Mouse (Mus musculus): ENCODE data around the gene Qrsl1.

Qrsl1 gene

DNA sequence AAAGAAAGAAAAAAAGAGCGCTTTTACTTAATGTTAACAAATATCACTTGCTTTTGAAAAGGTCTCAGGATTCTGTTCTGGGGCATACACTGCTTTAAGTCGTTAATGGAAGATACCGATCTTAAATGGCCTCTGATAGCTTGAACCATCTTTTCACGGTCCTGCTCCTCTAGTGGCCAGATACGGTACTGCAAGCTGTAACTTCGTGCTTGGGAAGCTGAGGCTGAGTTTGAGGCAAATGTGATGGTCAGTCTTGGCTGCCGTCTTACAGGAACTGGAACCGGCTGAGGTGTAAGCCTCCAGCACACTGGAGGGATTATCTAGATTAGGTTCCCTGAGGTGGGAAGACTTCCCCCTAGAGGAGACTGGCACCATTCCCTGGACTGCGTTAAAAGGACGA, 30.8 kb downstream of the Qrsl1 start:
- peak; percentile 64 for DNase-seq (ENCODE audit: low spot score)

DNA sequence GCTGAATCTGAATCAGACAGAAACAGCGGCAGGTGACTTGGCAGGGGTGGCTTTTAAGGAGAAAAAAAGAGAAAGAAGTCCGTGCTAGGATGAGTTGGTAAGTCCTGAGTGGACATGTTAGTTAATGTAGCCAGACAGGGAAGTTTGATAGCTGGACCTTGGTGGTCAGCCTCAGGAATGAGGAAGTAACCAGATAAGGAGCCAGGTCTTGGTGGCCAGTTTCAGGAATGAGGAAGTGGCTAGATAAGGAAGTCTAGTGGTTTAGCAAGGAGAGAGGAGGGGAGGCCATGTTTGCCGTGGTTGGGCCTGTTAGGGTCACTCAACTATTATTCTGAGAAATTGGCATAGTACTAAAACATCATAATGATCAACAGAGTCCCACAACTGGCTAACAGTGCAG, 45.2 kb downstream of the Qrsl1 start:
- no peak for DNase-seq (ENCODE audit: low spot score)

DNA sequence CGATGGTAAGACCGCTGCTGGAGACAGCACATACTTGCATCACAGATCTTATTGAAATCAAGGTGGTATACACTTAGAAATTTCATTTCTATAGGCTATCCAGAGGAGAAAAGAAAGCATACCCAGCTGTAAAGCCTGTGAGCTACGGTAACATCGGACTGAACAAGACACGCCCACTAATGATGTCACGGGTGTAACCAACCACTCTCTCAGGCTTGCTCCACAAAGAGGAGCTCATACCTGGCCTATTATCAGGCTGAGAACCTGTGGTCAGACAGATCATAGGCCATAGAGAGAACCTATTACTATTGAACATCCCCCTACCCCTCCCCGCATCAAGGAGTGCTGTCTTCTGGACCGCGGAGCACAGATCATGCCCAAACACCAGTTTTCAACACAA, 45.6 kb downstream of the Qrsl1 start:
- no peak for DNase-seq (ENCODE audit: low spot score)

DNA sequence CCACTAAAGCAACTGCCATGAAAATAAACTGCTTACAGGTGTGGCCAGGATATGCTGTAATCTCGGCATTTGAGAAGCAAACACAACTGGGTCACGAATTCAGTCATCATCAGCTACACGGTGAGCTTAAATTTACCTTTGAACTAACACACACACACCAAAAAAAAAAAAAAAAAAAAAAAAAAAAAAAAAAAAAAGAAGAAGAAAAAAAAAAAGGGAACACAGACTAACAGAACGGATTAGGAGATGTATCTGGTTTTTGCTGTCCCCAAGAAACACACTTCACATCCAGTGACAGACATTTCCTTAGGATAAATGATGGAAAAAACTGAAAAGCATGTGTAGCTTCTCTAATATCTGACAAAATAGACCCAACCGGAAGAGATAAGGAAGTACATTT, 49.6 kb downstream of the Qrsl1 start:
- no peak for DNase-seq (ENCODE audit: low spot score)

DNA sequence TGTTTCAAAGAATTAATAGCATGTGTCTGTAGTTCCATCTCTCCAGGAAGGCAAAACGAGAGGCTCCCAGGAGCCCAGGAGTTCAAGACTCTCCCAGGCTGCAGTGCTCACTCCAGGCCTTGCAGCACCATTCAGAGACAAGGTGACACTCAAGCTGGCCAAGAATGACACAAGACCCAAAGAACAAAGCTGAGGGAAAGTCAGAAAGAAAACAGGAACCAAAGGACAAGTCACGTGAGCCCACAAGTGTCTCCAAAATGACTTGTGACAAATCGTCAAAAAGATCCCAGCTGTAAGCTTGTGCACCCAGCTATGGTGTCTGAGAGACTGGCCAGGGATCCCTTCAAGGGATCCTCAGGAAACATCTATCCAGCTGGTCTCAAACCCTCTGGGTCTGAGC, 52.1 kb downstream of the Qrsl1 start:
- no peak for DNase-seq (ENCODE audit: low spot score)

DNA sequence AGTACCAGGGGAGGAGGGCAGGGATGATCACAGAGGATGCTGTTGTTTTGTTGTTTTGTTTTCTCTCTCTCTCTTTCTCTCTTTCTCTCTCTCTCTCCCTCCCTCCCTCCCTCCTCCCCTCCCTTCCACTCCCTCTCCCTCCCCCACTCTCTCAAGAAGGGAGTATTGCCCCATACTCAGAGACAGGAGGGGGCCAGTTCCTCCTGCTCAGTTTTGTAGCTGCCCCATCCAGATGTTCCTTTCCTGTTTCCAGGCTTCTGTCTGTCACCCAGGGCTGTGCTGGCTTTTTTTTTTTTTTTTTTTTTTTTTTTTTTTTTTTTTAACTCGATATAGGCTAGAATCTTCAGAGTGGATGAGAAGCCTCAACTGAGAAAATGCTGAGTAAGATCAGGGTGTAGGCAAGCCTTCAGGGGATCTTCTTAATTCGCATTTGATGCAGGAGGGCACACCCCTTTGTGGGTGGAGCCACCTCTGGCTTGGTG, 55.4 kb downstream of the Qrsl1 start:
- DNase-seq (ENCODE audit: low spot score): no peak

DNA sequence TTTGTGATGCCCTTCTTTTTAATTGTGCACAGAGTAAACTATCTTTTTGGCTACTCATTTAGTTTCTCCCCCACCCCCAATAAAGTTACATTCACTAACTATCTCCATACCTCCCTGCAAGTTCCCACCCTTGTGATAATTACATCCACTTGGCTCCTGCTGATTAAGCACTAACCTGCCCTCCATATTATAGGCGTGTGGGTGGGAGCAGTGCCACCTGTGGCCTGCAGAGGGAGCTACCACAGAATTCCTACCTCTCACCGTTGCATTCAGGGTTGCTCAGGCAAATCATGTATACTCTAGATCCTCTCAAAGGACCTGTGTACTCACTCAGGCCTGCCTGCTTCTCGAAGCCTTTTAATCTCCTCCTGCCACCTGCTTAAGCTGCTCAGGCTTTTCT, 56.1 kb downstream of the Qrsl1 start:
- no peak for DNase-seq (ENCODE audit: low spot score)

DNA sequence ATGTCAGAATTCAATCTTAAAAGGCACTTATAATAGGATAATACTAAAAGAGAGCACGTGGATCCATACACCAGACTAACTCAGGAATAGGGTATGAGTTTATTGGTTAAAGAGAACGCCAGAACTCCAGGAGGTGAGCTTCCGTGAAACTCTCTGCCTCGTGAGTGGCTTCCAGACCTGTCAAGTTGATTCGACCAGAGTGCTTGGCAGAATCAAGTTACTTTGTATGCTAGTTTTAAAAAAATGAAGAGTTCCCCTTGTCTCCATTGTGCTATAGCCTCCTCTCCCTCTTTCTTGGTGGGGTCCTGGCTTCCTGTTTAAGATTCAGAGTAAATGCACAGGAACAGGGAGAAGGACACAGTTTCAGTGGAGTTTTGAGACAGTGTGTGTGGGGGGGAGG, 60.1 kb downstream of the Qrsl1 start:
- no peak for DNase-seq (ENCODE audit: low spot score)

DNA sequence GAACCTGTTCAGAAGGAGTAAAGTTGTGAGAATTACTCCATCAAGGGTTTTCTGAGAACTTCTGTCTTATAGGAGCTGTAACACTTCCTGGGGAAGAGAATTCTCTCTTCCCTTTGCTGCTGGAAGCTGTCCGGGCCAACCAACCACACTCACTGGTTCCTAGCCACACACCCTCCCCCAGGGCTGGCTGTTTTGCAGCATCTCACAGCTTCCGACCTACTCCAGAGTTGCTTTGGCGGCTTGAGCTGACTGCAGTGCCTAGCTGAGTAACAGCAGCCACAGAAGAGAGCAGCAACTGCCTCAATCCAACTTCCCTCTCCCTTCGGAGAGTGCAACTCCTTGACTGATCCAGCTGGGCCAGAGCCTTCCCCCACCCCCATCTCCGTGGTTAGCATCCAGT, 68.7 kb downstream of the Qrsl1 start:
- no peak for DNase-seq (ENCODE audit: low spot score)

DNA sequence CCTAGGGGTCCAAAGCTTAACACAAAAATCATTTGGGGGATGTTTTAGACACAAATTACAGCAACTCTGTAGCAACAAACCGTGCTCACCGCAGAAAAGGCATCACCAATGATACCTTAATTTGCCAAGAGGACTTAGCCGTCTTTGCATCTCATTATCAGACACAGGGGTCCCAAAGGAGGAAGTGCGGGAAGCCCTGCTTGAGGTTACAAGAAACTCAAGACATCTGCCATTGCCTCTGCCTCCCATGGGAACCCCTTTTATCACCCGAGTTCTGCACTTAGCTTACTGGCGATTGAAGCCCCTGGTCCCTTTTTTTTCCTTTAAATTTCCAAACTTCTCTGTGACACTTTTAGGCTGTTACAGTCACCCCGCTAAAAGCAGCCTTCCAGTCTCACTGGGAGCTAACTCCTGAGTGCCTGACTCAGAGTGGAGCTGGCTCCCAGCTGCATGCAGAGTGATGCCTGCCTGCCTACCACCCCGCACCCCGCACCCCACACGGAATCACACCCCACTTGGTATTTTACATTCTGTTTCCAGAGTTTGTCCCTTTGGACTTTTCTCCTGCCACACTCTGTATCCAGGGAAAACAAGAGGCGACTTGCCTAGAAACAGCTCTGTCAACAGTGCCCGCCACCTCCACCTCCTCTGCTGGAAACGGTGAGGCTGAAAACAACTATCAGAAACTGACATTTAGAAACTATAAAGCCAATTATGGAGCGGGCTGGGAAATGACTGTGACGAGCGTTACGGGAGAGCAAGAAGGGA, 71.1 kb downstream of the Qrsl1 start:
- DNase-seq (ENCODE audit: low spot score): no peak

DNA sequence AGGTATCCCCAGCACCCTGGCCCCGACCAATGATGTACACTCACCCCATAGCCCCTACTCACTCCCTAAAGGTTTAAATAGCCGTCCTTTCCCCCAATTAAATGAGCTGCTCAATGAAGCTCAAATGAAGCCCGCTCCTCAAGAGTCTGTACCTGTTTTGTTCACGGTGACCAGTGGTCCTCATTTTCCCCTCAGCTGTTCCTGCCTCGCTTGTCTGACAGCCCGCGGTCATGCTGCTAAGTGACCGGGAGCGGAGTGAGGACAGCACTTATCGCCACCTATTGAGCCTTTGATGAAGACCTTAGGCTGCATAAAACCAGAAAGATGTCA, 72.9 kb downstream of the Qrsl1 start:
- no peak for DNase-seq (ENCODE audit: low spot score)

DNA sequence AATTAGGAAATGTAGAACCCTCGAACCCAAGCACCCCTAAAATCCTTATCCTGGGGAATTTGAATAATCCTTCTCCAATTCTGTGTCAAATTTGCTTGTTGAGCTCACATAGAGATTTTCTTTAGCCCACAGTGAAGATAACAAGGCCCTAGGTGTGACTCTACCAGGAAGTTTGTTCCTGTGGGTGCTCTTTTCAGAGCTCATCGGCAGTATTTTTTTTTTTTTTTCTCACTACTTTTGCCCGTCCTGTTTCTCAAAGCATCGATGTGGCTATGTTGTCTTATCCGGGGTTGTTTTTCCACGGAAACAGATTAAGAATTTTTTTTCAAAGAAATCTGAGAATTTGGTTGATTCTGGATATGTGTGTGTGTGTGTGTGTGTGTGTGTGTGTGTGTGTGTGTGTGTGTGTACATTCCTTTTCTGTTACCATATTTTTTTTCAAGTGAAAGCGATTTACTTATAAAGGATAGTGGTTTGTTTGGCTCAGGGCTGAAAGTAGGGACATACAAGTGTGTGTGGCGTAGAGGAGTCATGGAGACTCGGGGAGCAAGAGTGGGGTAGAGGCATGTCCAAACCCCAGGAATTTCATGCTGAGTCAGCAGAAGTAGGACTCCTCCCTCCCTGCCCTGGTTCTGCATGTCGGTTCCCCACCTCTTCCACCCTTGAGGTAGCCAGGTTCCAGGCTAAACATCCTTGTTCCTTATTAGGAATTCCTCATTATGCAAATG, 73.4 kb downstream of the Qrsl1 start:
- no peak for DNase-seq (ENCODE audit: low spot score)

DNA sequence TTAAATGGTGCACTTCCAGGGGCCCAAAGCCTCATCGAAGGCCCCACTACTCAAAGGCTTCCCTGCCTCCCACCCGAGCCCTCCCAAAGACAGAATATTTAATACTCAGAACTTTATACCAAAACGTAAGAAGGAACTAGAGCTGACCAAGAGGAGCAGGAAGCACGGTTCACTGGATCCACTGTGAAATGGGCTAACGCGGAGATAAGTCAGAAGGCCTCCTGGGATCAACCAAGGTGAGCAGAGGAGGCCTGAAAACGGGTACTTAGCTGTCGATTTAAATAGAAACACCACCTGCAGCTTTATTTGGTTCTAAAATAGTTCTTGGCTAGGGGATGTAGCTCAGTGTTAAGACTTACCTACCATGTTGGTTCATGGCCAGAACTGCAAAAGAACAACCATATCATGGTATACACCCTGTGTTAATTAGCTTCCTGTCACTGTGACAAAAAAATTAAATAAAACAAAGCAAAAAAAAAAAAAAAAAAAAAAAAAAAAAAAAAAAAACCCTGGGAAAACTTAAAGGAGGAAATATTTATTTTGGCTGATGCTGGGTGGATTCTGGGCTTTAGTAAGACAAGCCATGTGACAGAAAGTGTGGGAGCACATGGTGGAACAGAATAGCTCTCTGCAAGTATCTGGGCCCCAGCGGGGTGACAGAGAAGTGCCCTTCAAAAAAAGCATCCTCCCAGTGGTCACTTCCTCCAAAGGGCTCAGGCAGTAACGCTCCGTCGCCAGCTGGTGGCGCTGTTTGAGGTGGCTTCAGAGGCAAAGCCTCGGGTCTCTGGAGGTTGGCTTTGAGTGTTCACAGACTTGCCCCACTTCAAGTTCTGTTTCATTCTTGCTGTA, 74.5 kb downstream of the Qrsl1 start:
- DNase-seq (ENCODE audit: low spot score): no peak

DNA sequence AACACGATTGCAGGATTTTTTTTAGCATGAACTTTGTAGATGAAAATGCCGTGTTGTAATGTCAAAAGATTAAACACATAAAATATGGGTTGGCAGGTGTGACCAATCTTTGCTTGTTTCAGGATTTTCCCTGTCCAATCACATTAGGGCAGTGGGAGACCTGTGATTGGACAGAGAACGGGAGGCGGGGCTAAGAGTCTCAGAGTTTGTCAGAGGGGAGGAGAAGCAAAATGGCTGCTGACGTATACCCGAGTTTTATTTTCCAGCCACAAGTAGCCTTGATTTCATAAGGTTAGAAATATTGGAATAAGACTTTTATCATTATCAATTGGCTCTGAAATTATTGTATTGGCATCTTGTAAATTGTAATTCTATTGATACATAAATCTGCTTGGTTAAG, 75.8 kb downstream of the Qrsl1 start:
- no peak for DNase-seq (ENCODE audit: low spot score)

DNA sequence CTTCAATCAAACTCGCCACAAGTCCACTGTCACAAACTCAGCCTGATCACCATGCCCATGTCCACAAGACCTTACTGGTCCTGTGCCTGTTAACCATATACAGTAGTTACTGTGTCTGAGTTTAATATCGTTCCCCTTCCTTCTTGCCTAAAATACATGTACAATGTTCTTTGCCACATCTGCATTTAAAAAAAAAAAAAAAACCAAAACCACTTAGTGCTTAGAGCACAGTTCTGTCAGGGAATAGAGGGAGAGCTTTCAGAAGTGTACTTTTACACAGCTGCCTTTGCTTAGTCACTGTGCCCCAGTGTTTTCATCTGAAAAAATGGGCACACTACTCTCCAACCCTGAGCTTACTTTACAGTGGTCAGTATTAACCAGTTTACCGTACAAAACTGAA, 76.8 kb downstream of the Qrsl1 start:
- DNase-seq (ENCODE audit: low spot score): no peak
